Mouse (Mus musculus): ENCODE results near the gene Cog8. TPM values are rescaled to one million over a fixed set of nuclear protein-coding genes. Genes with fewer than 3 reads are reported as not detected.

Cog8 gene
- total and polyA plus RNA-seq, 3 experiments: 24.2 to 39.3 (median 35.3) TPM

DNA sequence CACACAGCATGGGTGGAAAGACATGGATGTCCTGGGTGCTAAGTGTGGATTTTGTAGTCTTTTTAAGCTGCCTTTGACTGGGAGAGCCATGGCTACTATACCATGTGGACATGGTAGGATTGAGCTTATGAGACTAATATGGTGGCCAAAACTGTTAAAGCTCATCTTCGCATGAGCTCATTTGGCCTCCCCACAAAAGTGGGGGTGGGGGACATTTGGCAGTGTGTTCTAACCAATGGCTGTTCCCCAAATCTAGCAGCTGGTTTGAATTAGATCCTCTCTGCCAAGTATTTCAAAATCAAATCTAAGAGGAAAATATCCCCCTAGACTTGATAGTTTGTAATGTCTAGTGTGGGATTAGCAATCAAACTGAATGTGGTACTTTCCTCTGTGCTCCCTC lies 57.4 kb downstream of the Cog8 start:
- no peak overlapping the region for H3K4me3 ChIP-seq (replicated peaks in 1 of 3; ENCODE audit: low read depth in 2 of 3, low read length in 2 of 3, poor library complexity in 1 of 3)
- in situ Hi-C loops (cut with MboI; ENCODE audit: low pct_ligation_motif_present, low pct_unique_long_range_greater_than_20kb, low sequenced_read_pairs): no loop called here
- no peak overlapping the region for H3K4me2 ChIP-seq (ENCODE audit: insufficient read depth, low read depth, poor library complexity, severe bottlenecking)
- no peak for DNase-seq (ENCODE audit: extremely low read depth)
- no peak for TF ChIP-seq MYC (IDR thresholded peaks at IDR 0.05; ENCODE audit: low read depth, low read length)
- no peak for TF ChIP-seq POLR2A (IDR thresholded peaks at IDR 0.05; ENCODE audit: low read depth, low read length)
- no peak for TF ChIP-seq IRF4 (IDR thresholded peaks at IDR 0.05; ENCODE audit: low read depth, low read length)
- TF ChIP-seq ETS1 (conservative IDR thresholded peaks at IDR 0.05; ENCODE audit: low read depth, low read length): no peak
- TF ChIP-seq SMC3 (IDR thresholded peaks at IDR 0.05; ENCODE audit: low read depth, low read length): no peak
- no peak for TF ChIP-seq NRF1 (IDR thresholded peaks at IDR 0.05; ENCODE audit: low read depth, low read length)
- no peak for TF ChIP-seq TBP (conservative IDR thresholded peaks at IDR 0.05; ENCODE audit: low read depth, low read length)
- no peak for TF ChIP-seq ZMIZ1 (IDR thresholded peaks at IDR 0.05; ENCODE audit: low read depth, low read length)
- TF ChIP-seq PAX5 (IDR thresholded peaks at IDR 0.05; ENCODE audit: low read length): no peak
- TF ChIP-seq MEF2A (IDR thresholded peaks at IDR 0.05; ENCODE audit: borderline replicate concordance, low read depth, low read length): no peak
- TF ChIP-seq ZC3H11A (IDR thresholded peaks at IDR 0.05; ENCODE audit: low read depth, low read length): no peak
- no peak for TF ChIP-seq RAD21 (IDR thresholded peaks at IDR 0.05; ENCODE audit: low read depth, low read length)
- TF ChIP-seq JUN (IDR thresholded peaks at IDR 0.05; ENCODE audit: insufficient read depth, low read depth, low read length): no peak
- H3K9me3 ChIP-seq (replicated peaks; ENCODE audit: low read length): no peaks in the 10 kb centered on the region
- H3K79me2 ChIP-seq (replicated peaks; ENCODE audit: control insufficient read depth, extremely low read depth, insufficient read depth, poor library complexity, severe bottlenecking): no peaks in the 10 kb centered on the region
- H3K9ac ChIP-seq (ENCODE audit: insufficient read depth, low read depth): no peak overlapping the region
- H3K27ac ChIP-seq (ENCODE audit: insufficient read depth, low read depth): no peak overlapping the region
- peaks cover 0 to 10% of the 10 kb centered on the region in 2 experiments; a peak in 2 of 4 replicates for H3K4me1 ChIP-seq (ENCODE audit: control insufficient read depth in 1 of 2, insufficient read depth in 2 of 2)
- dilution Hi-C loops (cut with MboI; ENCODE audit: extremely low pct_ligation_motif_present, extremely low pct_unique_long_range_greater_than_20kb, low sequenced_read_pairs): no loop called here
- H3K36me3 ChIP-seq (replicated peaks in 1 of 2; ENCODE audit: control insufficient read depth in 1 of 2, insufficient read depth in 1 of 2, low read length in 1 of 2): peaks cover 0 to 4% of the 10 kb centered on the region in 2 experiments
- H3K27me3 ChIP-seq (replicated peaks): no peaks in the 10 kb centered on the region

DNA sequence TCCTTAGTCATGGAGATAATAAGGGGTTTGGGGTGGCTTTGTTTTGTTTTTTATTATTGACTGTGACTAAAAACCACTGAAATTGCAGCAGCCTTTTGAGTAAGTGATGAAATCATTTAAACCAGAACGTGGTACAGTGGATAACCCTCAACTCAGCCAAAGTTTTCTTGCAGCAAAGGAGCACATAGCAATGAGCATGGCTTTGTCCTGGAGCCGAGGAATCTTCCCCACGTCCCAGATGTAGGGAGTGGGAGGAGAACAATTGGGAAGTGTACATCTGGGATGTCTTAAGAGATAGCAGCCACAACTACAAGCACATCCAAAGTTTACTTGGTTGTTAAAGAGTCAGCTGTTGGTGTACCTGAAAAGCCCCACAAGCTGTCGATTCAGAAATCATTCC lies 59.1 kb downstream of the Cog8 start:
- Histone ChIP-seq H3K9me3 (replicated peaks; ENCODE audit: low read length) (no peaks in the 10 kb centered on the region), H3K79me2 (replicated peaks; ENCODE audit: control insufficient read depth, extremely low read depth, insufficient read depth, poor library complexity, severe bottlenecking) (no peaks in the 10 kb centered on the region), H3K36me3 (replicated peaks in 1 of 2; ENCODE audit: control insufficient read depth in 1 of 2, insufficient read depth in 1 of 2, low read length in 1 of 2) (peaks cover 0 to 4% of the 10 kb centered on the region in 2 experiments), H3K4me1 (ENCODE audit: control insufficient read depth in 1 of 2, insufficient read depth in 2 of 2) (peaks cover 0 to 7% of the 10 kb centered on the region in 2 experiments; a peak in 2 of 4 replicates), H3K4me3 (replicated peaks in 1 of 3; ENCODE audit: low read depth in 2 of 3, low read length in 2 of 3, poor library complexity in 1 of 3) (no peak overlapping the region), H3K4me2 (ENCODE audit: insufficient read depth, low read depth, poor library complexity, severe bottlenecking) (no peak overlapping the region), H3K27ac (ENCODE audit: insufficient read depth, low read depth) (no peak overlapping the region), H3K9ac (ENCODE audit: insufficient read depth, low read depth) (no peak overlapping the region), H3K27me3 (replicated peaks) (no peaks in the 10 kb centered on the region)
- dilution Hi-C loops (cut with MboI; ENCODE audit: extremely low pct_ligation_motif_present, extremely low pct_unique_long_range_greater_than_20kb, low sequenced_read_pairs) (no loop called here), in situ Hi-C loops (cut with MboI; ENCODE audit: low pct_ligation_motif_present, low pct_unique_long_range_greater_than_20kb, low sequenced_read_pairs) (no loop called here)
- no peak for DNase-seq (ENCODE audit: extremely low read depth)
- no peak for TF ChIP-seq CTCF (conservative IDR thresholded peaks at IDR 0.05 in 1 of 2, IDR thresholded peaks at IDR 0.05 in 1 of 2; ENCODE audit: low read depth in 2 of 2, low read length in 2 of 2)
- TF ChIP-seq TBP (conservative IDR thresholded peaks at IDR 0.05; ENCODE audit: low read depth, low read length): no peak
- no peak for TF ChIP-seq MYC (IDR thresholded peaks at IDR 0.05; ENCODE audit: low read depth, low read length)
- no peak for TF ChIP-seq ELF1 (IDR thresholded peaks at IDR 0.05; ENCODE audit: low read depth, low read length)
- no peak for TF ChIP-seq RAD21 (IDR thresholded peaks at IDR 0.05; ENCODE audit: low read depth, low read length)
- no peak for TF ChIP-seq NELFE (IDR thresholded peaks at IDR 0.05; ENCODE audit: low read depth, low read length)
- TF ChIP-seq ZC3H11A (IDR thresholded peaks at IDR 0.05; ENCODE audit: low read depth, low read length): no peak
- no peak for TF ChIP-seq HCFC1 (IDR thresholded peaks at IDR 0.05; ENCODE audit: low read depth, low read length)
- no peak for TF ChIP-seq EP300 (IDR thresholded peaks at IDR 0.05; ENCODE audit: low read length)
- no peak for TF ChIP-seq CHD1 (IDR thresholded peaks at IDR 0.05; ENCODE audit: low read depth, low read length)
- TF ChIP-seq PAX5 (IDR thresholded peaks at IDR 0.05; ENCODE audit: low read length): no peak

All from CH12.LX (cell line).